Mouse (Mus musculus): Measurements from ENCODE around the gene Hoxc11. TPM values are rescaled to one million over a fixed set of nuclear protein-coding genes. Genes with fewer than 3 reads are reported as not detected.

Gene Hoxc11
- 1.2 and 1.6 TPM in 2 replicates for polyA plus RNA-seq (2015; fragmentation: Nextera tagmentation; extraction: Ambion mirVana)

- Histone ChIP-seq H3K36me3 (ENCODE audit: insufficient read depth, low read length) (no peaks in the 10 kb centered on the region), H3K4me2 (replicated peaks; ENCODE audit: low read depth, low read length) (peak within 1 kb of the TSS; percentile 83), H3K9me3 (ENCODE audit: low read length) (no peaks in the 10 kb centered on the region), H3K4me3 (ENCODE audit: low read length) (peak within 1 kb of the TSS; percentile 62), H3K27me3 (ENCODE audit: insufficient read depth, low read length) (peaks cover 65% of the 10 kb centered on the region), H3K9ac (replicated peaks; ENCODE audit: low read length) (peak within 1 kb of the TSS; percentile 88), H3K4me1 (ENCODE audit: insufficient read depth, low read length) (peaks cover 33% of the 10 kb centered on the region), H3K27ac (ENCODE audit: low read length) (peak within 1 kb of the TSS; percentile 91)
- peak; percentile 25; the same call in 1 of the 2 replicates for ATAC-seq (ENCODE audit: low FRiP score, low TSS enrichment)
- under 1% methylated on average over 57 of the region's 57 CpGs for WGBS
Observed at GRCm38 (mm10) chr15:102954192-102955006, at the start of gene Hoxc11. Gene Hoxc11 (plus strand): TSS chr15:102954427.

DNA sequence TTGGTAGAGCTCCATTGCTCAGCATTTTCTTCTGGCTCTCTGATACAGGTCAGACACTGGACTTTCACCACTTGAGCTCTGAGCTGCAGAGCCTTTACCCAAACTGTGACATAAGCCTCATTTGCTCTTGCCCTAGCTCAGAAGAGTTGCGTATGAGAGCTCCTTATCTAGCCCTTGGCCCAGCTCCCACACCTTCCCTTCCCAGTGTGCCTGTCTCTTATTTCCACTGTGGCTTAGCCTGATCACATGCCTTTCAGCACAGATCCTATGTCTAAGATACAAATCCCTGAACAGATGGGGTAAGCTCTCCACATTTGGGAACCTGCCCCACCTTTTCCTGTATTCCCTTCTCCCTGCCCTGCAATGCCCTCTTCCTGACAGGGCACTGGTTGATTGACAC is 49.3 kb upstream of the Hoxc11 start:
- no peaks in the 10 kb centered on the region for H3K4me1 ChIP-seq (ENCODE audit: insufficient read depth, low read length)
- 46% methylated on average over 1 of the region's 1 CpGs for WGBS
- no peaks in the 10 kb centered on the region for H3K9me3 ChIP-seq (ENCODE audit: low read length)
- H3K4me2 ChIP-seq (replicated peaks; ENCODE audit: low read depth, low read length), result no peak overlapping the region
- H3K4me3 ChIP-seq (ENCODE audit: low read length), result no peak overlapping the region
- ATAC-seq (ENCODE audit: low FRiP score, low TSS enrichment), result no peak
- H3K36me3 ChIP-seq (ENCODE audit: insufficient read depth, low read length), result no peaks in the 10 kb centered on the region
- H3K9ac ChIP-seq (replicated peaks; ENCODE audit: low read length), result no peak overlapping the region
- no peak overlapping the region for H3K27ac ChIP-seq (ENCODE audit: low read length)
- H3K27me3 ChIP-seq (ENCODE audit: insufficient read depth, low read length), result peaks cover 89% of the 10 kb centered on the region

DNA sequence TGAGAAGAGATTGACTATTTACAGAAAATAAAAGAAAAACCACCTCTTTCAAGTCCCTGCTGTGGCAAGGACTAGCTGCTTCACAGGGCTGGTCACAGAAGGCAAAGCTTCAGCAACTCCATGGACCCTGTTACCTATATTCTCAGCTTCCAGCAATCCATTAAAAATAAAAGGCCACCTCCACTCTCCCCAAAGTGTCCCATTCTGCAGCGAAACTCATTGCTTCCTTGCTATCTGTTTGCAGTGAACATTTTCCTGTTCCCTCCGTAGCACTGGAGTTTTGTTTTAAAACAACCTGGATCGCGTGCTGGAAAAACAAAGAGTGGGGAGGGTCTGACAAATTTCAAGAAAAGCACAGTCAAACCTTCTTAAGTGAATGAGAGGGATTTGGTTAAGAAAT is 44.7 kb upstream of the Hoxc11 start:
- no peaks in the 10 kb centered on the region for H3K4me1 ChIP-seq (ENCODE audit: insufficient read depth, low read length)
- no peak overlapping the region for H3K9ac ChIP-seq (replicated peaks; ENCODE audit: low read length)
- H3K9me3 ChIP-seq (ENCODE audit: low read length), result no peaks in the 10 kb centered on the region; the same call in 1 of the 2 replicates
- 2% methylated on average over 4 of the region's 4 CpGs for WGBS
- peaks cover 90% of the 10 kb centered on the region for H3K27me3 ChIP-seq (ENCODE audit: insufficient read depth, low read length)
- H3K36me3 ChIP-seq (ENCODE audit: insufficient read depth, low read length), result no peaks in the 10 kb centered on the region
- H3K4me2 ChIP-seq (replicated peaks; ENCODE audit: low read depth, low read length), result no peak overlapping the region
- no peak for ATAC-seq (ENCODE audit: low FRiP score, low TSS enrichment)
- H3K27ac ChIP-seq (ENCODE audit: low read length), result no peak overlapping the region
- no peak overlapping the region for H3K4me3 ChIP-seq (ENCODE audit: low read length)

- no peaks in the 10 kb centered on the region; the same call in 1 of the 2 replicates for H3K9me3 ChIP-seq (ENCODE audit: low read length)
- no peak overlapping the region for H3K4me2 ChIP-seq (replicated peaks; ENCODE audit: low read depth, low read length)
- ATAC-seq (ENCODE audit: low FRiP score, low TSS enrichment), result no peak
- H3K4me3 ChIP-seq (ENCODE audit: low read length), result no peak overlapping the region
- H3K9ac ChIP-seq (replicated peaks; ENCODE audit: low read length), result no peak overlapping the region
- H3K27me3 ChIP-seq (ENCODE audit: insufficient read depth, low read length), result peaks cover 90% of the 10 kb centered on the region
- H3K36me3 ChIP-seq (ENCODE audit: insufficient read depth, low read length), result no peaks in the 10 kb centered on the region
- no peak overlapping the region for H3K27ac ChIP-seq (ENCODE audit: low read length)
- no peaks in the 10 kb centered on the region for H3K4me1 ChIP-seq (ENCODE audit: insufficient read depth, low read length)
- WGBS, result under 1% methylated on average over 18 of the region's 18 CpGs
Observed at GRCm38 (mm10) chr15:102910038-102910437, 44.2 kb upstream of the Hoxc11 start.

DNA sequence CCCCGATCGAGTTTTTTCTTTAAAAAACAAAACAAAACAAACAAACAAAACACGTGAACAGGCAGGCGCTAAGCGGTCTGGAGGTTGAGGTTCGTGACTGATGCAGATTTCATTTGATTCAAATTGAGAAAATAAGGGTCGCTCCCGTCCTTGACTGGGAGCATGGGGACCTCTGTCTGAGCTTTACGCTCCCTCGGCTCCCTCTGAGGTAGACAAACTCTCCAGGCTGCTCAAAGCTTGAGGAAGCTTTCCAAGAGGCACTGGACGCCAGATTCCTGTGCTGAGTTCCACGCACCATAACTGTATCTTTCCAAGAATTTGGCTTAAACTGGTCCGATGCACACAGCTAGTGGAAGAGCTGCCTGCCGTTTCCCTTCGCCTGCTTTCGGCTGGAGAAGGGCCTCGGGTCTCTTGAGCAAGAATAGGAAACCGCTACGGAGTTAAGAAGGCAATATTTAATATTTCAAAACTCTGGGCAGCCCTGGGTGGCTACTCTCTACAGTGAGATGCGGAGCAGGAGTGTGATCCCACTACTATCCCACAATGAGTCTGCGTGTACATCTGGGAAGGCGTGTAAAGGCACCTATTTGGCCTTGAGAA is 43.6 kb upstream of the Hoxc11 start:
- H3K4me1 ChIP-seq (ENCODE audit: insufficient read depth, low read length), result no peaks in the 10 kb centered on the region
- no peak overlapping the region for H3K4me3 ChIP-seq (ENCODE audit: low read length)
- under 1% methylated on average over 22 of the region's 22 CpGs for WGBS
- H3K27ac ChIP-seq (ENCODE audit: low read length), result no peak overlapping the region
- no peaks in the 10 kb centered on the region for H3K36me3 ChIP-seq (ENCODE audit: insufficient read depth, low read length)
- no peak for ATAC-seq (ENCODE audit: low FRiP score, low TSS enrichment)
- no peak overlapping the region for H3K9ac ChIP-seq (replicated peaks; ENCODE audit: low read length)
- no peak overlapping the region for H3K4me2 ChIP-seq (replicated peaks; ENCODE audit: low read depth, low read length)
- H3K27me3 ChIP-seq (ENCODE audit: insufficient read depth, low read length), result peaks cover 87% of the 10 kb centered on the region
- H3K9me3 ChIP-seq (ENCODE audit: low read length), result no peaks in the 10 kb centered on the region; the same call in 1 of the 2 replicates

- under 1% methylated on average over 19 of the region's 19 CpGs for WGBS
- no peak for ATAC-seq (ENCODE audit: low FRiP score, low TSS enrichment)
- Histone ChIP-seq H3K9me3 (ENCODE audit: low read length) (no peaks in the 10 kb centered on the region; the same call in 1 of the 2 replicates), H3K4me2 (replicated peaks; ENCODE audit: low read depth, low read length) (no peak overlapping the region), H3K36me3 (ENCODE audit: insufficient read depth, low read length) (no peaks in the 10 kb centered on the region), H3K9ac (replicated peaks; ENCODE audit: low read length) (no peak overlapping the region), H3K4me3 (ENCODE audit: low read length) (no peak overlapping the region), H3K4me1 (ENCODE audit: insufficient read depth, low read length) (no peaks in the 10 kb centered on the region), H3K27ac (ENCODE audit: low read length) (no peak overlapping the region), H3K27me3 (ENCODE audit: insufficient read depth, low read length) (peaks cover 90% of the 10 kb centered on the region)
Observed at GRCm38 (mm10) chr15:102913038-102913585, 41.1 kb upstream of the Hoxc11 start.

- Histone ChIP-seq H3K27me3 (ENCODE audit: insufficient read depth, low read length) (peaks cover 94% of the 10 kb centered on the region), H3K36me3 (ENCODE audit: insufficient read depth, low read length) (no peaks in the 10 kb centered on the region), H3K4me2 (replicated peaks; ENCODE audit: low read depth, low read length) (no peak overlapping the region), H3K9me3 (ENCODE audit: low read length) (no peaks in the 10 kb centered on the region; the same call in 1 of the 2 replicates), H3K9ac (replicated peaks; ENCODE audit: low read length) (no peak overlapping the region), H3K4me3 (ENCODE audit: low read length) (no peak overlapping the region), H3K4me1 (ENCODE audit: insufficient read depth, low read length) (peaks cover 9% of the 10 kb centered on the region), H3K27ac (ENCODE audit: low read length) (no peak overlapping the region)
- 2% methylated on average over 20 of the region's 20 CpGs for WGBS
- ATAC-seq (ENCODE audit: low FRiP score, low TSS enrichment), result no peak
Observed at GRCm38 (mm10) chr15:102917972-102918572, 36.2 kb upstream of the Hoxc11 start.

GRCm38 (mm10) chr15:102918611-102919265 is 35.5 kb upstream of the Hoxc11 start:
- ATAC-seq (ENCODE audit: low FRiP score, low TSS enrichment), result no peak
- H3K27me3 ChIP-seq (ENCODE audit: insufficient read depth, low read length), result peaks cover 94% of the 10 kb centered on the region
- H3K4me2 ChIP-seq (replicated peaks; ENCODE audit: low read depth, low read length), result no peak overlapping the region
- no peaks in the 10 kb centered on the region; the same call in 1 of the 2 replicates for H3K9me3 ChIP-seq (ENCODE audit: low read length)
- no peaks in the 10 kb centered on the region for H3K36me3 ChIP-seq (ENCODE audit: insufficient read depth, low read length)
- H3K9ac ChIP-seq (replicated peaks; ENCODE audit: low read length), result no peak overlapping the region
- H3K27ac ChIP-seq (ENCODE audit: low read length), result no peak overlapping the region
- peaks cover 9% of the 10 kb centered on the region for H3K4me1 ChIP-seq (ENCODE audit: insufficient read depth, low read length)
- no peak overlapping the region for H3K4me3 ChIP-seq (ENCODE audit: low read length)
- 1% methylated on average over 7 of the region's 7 CpGs for WGBS

- no peak for ATAC-seq (ENCODE audit: low FRiP score, low TSS enrichment)
- Histone ChIP-seq H3K27me3 (ENCODE audit: insufficient read depth, low read length) (peaks cover 96% of the 10 kb centered on the region), H3K4me2 (replicated peaks; ENCODE audit: low read depth, low read length) (no peak overlapping the region), H3K9me3 (ENCODE audit: low read length) (no peaks in the 10 kb centered on the region), H3K4me1 (ENCODE audit: insufficient read depth, low read length) (peaks cover 9% of the 10 kb centered on the region), H3K27ac (ENCODE audit: low read length) (no peak overlapping the region), H3K4me3 (ENCODE audit: low read length) (no peak overlapping the region), H3K9ac (replicated peaks; ENCODE audit: low read length) (no peak overlapping the region), H3K36me3 (ENCODE audit: insufficient read depth, low read length) (no peaks in the 10 kb centered on the region)
- whole genome bisulfite sequencing, result 1% methylated on average over 12 of the region's 12 CpGs
Observed at GRCm38 (mm10) chr15:102919336-102920180, 34.7 kb upstream of the Hoxc11 start.

Measured in kidney, embryonic 16.5 days (tissue).